Mouse (Mus musculus) neutrophil, adult 83 days (primary cell): Measurements from ENCODE around the gene Cwc15. TPM values are rescaled to one million over a fixed set of nuclear protein-coding genes. Genes with fewer than 3 reads are reported as not detected.

Source experiments
- total RNA-seq, 2 experiments: library from RNA; stranded (reverse); gene quantifications; one replicate each; pipeline ENCODE4 v1.2.4; 2023

Cwc15 gene
- total RNA-seq, result 10 to 100 TPM; 69.3 to 76.2 TPM

DNA sequence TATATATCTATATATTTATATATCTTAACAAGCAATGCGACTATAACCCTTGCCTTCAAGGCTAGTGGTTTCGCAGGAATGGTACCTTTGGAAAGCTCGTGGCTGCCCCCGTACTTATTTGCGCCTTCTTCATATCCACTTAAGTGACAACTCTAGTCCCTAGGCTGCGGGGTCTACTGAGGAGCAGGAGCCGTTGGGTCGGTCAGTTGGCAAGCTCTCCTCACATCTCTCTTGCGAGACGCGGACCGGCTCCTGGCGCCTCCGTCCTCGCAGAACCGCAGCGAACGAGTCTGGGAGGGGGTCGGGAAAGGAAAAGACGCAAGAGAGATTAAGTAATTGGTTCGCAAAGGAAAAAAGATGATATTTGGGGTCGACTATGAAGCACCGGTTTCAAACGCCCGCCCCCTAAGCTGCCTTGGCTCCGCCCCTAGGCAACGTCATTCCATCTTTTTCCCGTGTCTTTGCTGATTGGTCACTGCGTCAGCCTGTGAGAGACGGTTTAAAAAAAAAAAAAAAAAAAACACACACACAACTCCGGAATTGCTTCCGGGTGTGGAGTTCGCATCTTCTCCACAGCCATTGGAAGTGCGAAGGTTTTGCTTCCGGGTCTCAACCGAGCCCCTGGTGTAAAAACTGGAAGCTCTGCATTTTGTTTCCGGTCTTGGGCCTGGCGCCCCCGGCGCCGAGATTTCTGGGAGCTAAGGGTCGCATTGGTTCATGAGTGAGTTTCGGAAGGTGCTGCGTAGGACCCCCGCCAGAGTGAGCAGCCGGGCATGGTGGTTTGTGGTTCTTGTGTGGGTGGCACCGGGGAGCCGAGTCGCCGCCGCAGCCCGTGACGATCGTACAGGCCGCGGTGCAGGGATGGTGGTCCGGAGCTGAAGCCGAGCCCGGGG is at the start of gene Cwc15, which contains the start of gene Kdm4d:
TSS of gene Cwc15 (plus strand) at position 595 of the 893 bp plus-strand sequence.
TSS of gene Kdm4d (minus strand) at position 460 of the 893 bp plus-strand sequence.

Other genes with a start within 250 kb of the Cwc15 start
- 1 to 10 TPM; 7.2 to 7.5 TPM for gene Sesn3, start 225.6 kb upstream of the Cwc15 start, total RNA-seq
- 10 to 100 TPM; 10.3 to 14.0 TPM for gene Endod1, start 119.1 kb upstream of the Cwc15 start, total RNA-seq
- under 1 TPM; 0.37 to 0.55 TPM for gene Kdm4d, start 135 bp upstream of the Cwc15 start, total RNA-seq
- gene Amotl1, start 144.4 kb downstream of the Cwc15 start, total RNA-seq, result 1 to 10 TPM in 1 of 2 experiments, under 1 TPM in 1; 0.33 to 2.3 TPM
- gene Piwil4, start 240.1 kb downstream of the Cwc15 start, total RNA-seq, result not detected